Mouse (Mus musculus): Measurements from ENCODE around the gene Tent5a.

- TF ChIP-seq GATA1 (IDR thresholded peaks at IDR 0.05; ENCODE audit: borderline replicate concordance, low read length) = no peak
- no peak for TF ChIP-seq FLI1 (IDR thresholded peaks at IDR 0.05; ENCODE audit: low read length)
These were observed 1.1 kb upstream of the Tent5a start for GRCm38 (mm10) chr9:85328259-85328658.

Measured in megakaryocyte, embryonic 14.5 days (primary cell).